Mouse (Mus musculus): ENCODE measurements around the gene Cox10. TPM values are rescaled to one million over a fixed set of nuclear protein-coding genes. Genes with fewer than 3 reads are reported as not detected.

The Cox10 gene
- total RNA-seq, 2 experiments from 2014 or later: 1.7 to 2.7 TPM

GRCm38 (mm10) chr11:63921044-63921951 is 158.0 kb downstream of the Cox10 start:
- no peak for ATAC-seq (replicated peaks; ENCODE audit: low FRiP score, poor library complexity, severe bottlenecking)

GRCm38 (mm10) chr11:63920531-63920930 is 158.7 kb downstream of the Cox10 start:
- no peak for ATAC-seq (replicated peaks; ENCODE audit: low FRiP score, poor library complexity, severe bottlenecking)

- ATAC-seq (replicated peaks; ENCODE audit: low FRiP score, poor library complexity, severe bottlenecking): no peak
Measured at GRCm38 (mm10) chr11:63919211-63920098, 159.8 kb downstream of the Cox10 start.

GRCm38 (mm10) chr11:63918321-63919105 is 160.8 kb downstream of the Cox10 start:
- no peak for ATAC-seq (replicated peaks; ENCODE audit: low FRiP score, poor library complexity, severe bottlenecking)

- ATAC-seq (replicated peaks; ENCODE audit: low FRiP score, poor library complexity, severe bottlenecking): no peak
Measured at GRCm38 (mm10) chr11:63917561-63917960, 161.7 kb downstream of the Cox10 start.

GRCm38 (mm10) chr11:63914388-63914787 is 164.9 kb downstream of the Cox10 start:
- no peak for ATAC-seq (replicated peaks; ENCODE audit: low FRiP score, poor library complexity, severe bottlenecking)

GRCm38 (mm10) chr11:63913936-63914335 is 165.3 kb downstream of the Cox10 start:
- ATAC-seq (replicated peaks; ENCODE audit: low FRiP score, poor library complexity, severe bottlenecking): no peak

Other genes with a start within 250 kb of the Cox10 start
- not detected in 2 replicates for gene Hs3st3b1, start 157.2 kb downstream of the Cox10 start, total RNA-seq (2015; ENCODE audit: low replicate concordance)
- 1.1 TPM in 1 of 2 replicates, not detected in the other for gene Hs3st3b1, start 157.2 kb downstream of the Cox10 start, total RNA-seq (2017; ENCODE audit: low replicate concordance)